Mouse (Mus musculus) ES-E14 (cell line): ENCODE data around the gene Eif4ebp2.

Experiments used
- CHD2 ChIP-seq: IDR thresholded peaks from 2 replicates; pipeline ENCODE4 v1.6.1; 2014; ENCODE audit warnings: mild to moderate bottlenecking, low read depth, low read length, inconsistent platforms
- HCFC1 ChIP-seq: IDR thresholded peaks from 2 replicates; pipeline ENCODE4 v1.6.1; 2012; ENCODE audit warnings: low read length, inconsistent platforms, borderline replicate concordance; ENCODE audit not compliant: insufficient read depth
- MAFK ChIP-seq: IDR thresholded peaks from 2 replicates; pipeline ENCODE4 v1.6.1; 2014; ENCODE audit warnings: mild to moderate bottlenecking, low read depth, low read length, inconsistent platforms; ENCODE audit not compliant: insufficient read depth
- ZC3H11A ChIP-seq: IDR thresholded peaks from 2 replicates; pipeline ENCODE4 v1.6.1; 2012; ENCODE audit warnings: low read depth, mild to moderate bottlenecking, inconsistent platforms, low read length, borderline replicate concordance

DNA sequence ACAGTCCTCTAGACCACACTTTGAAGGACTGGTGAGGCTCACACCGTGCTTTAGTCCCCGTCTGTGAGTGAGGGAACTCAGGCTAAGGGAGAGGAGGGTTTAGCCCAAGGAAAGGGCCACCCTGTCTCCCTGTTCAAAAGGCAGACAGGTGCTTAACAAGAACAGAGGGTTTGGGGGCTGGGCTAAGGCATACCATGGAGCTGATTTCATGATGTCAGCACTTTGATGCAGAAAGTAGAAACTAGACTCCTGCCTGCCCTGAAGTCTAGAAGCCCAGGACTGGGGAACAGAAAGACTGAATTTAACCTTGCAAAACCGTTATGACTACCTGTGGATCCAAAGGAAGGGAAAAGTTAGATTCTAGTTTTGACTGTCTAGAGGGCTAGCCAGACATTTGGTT, 4.7 kb upstream of the Eif4ebp2 start:
- peak; percentile 69 for TF ChIP-seq MAFK
- TF ChIP-seq CHD2: no peak
- TF ChIP-seq ZC3H11A: no peak
- TF ChIP-seq HCFC1: no peak
